Mouse (Mus musculus) ovary, adult 18-20 months (tissue): ENCODE measurements around the gene Map2k6.

Experiments
- DNase-seq: peaks from one replicate; pipeline ENCODE4 v3.0.0; 2022; ENCODE audit warnings: low spot score, mixed read lengths

Map2k6 gene

DNA sequence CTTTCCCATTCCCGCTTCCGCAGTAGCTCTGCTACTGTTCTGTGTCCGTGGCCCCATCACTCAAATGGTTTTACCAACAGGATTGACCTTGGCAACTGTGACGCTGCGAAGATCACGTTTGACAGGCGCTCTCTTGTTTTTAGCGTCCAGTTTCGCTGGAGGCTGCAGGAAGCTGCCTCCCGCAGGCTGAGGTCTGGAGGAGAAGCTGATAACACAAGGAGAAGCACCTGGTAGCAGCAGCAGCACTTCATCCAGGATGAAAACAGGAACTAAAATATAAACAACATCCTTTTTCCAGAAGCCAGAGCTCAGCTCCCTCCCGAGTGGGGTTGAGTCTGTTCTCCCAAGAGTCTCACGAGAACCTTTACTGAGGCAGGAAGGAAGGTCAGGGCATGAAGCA lies 164.3 kb downstream of the Map2k6 start:
- DNase-seq: no peak

DNA sequence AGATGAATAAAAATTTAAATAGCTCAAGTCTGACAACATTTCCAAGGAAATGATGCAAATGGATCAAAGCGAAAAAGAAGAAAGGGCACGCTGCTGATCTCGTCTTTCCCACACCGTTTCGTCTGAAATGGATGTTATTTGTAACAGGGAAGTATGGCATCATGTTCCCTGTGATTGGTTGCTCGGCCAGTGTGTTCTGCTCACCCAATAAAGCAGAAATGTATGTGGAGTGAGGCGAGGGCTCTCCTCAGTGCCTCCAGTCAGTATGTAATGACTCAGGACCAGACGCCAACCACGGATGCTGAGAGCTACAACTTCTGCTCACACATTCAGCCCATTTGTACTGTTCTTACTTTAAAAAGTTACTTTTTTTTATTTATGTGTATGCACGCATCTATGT lies 164.9 kb downstream of the Map2k6 start:
- no peak for DNase-seq

DNA sequence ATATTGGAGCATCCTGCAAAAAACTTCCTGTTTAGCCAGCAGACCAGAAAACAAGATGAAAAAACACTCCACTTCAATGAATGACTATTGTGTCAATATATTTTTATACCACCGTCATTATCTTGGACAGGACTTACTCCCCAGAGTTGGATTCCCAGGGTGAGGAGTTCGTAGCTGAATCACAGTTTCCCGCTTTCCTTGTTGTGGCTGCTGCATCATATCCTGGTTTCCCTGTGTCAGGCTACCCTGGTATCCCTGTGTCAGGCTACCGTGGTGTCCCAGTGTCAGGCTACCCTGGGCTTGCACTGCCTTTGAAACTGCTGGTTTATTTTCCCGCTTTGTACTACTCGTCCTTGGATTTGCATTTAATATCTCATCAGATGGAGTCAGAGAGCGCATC lies 167.4 kb downstream of the Map2k6 start:
- no peak for DNase-seq

DNA sequence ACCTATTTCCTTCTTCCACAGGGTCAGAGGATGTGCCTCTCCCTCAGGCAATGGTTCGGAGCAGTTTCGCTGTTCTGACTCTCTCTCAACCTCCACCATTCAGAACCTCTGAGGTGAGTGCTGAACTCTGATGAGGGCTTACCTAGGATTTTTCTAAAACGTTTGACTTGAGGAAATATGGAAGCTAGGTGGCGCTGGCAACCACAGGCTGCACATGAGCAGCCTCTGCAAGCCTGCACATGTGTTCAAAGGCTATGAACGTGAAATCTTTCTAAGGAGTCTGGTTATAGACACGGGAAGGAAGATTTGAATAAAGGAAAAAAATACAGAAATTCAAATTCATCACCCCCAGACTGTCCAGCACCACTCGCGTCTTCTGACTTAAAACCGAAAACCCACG lies 173.6 kb downstream of the Map2k6 start:
- no peak for DNase-seq
